Mouse (Mus musculus): ENCODE measurements at regions not wholly inside any gene's neighbourhood (a gene's known extent, or its start where the extent isn't known, plus 50 kb on each side); places are given as distances from the start of the nearest gene placed in this dataset.

- Histone ChIP-seq H3K36me3 (ENCODE audit: control insufficient read depth, insufficient read depth, low read length) (no peaks in the 10 kb centered on the region), H3K27me3 (replicated peaks; ENCODE audit: control insufficient read depth, insufficient read depth, low read length) (no peaks in the 10 kb centered on the region; the same call in none of the 2 replicates), H3K27ac (ENCODE audit: low read depth, low read length) (no peak overlapping the region), H3K9me3 (ENCODE audit: control insufficient read depth, low read length) (no peaks in the 10 kb centered on the region), H3K4me1 (ENCODE audit: control insufficient read depth, insufficient read depth, low read depth, low read length) (peaks cover 21% of the 10 kb centered on the region), H3K9ac (ENCODE audit: low read depth, low read length) (no peak overlapping the region), H3K4me3 (ENCODE audit: low read length) (no peak overlapping the region), H3K4me2 (ENCODE audit: low read length) (no peak overlapping the region)
- 56% methylated on average over 5 of the region's 5 CpGs for WGBS
- no peak for ATAC-seq
Measured at GRCm38 (mm10) chr17:83955978-83956377, 108.2 kb upstream of the Haao start.

- 54% methylated on average over 10 of the region's 10 CpGs for WGBS
- peak; percentile 10; the same call in 1 of the 2 replicates for ATAC-seq
- Histone ChIP-seq H3K27me3 (replicated peaks; ENCODE audit: control insufficient read depth, insufficient read depth, low read length) (no peaks in the 10 kb centered on the region; the same call in none of the 2 replicates), H3K4me3 (ENCODE audit: low read length) (no peak overlapping the region), H3K9me3 (ENCODE audit: control insufficient read depth, low read length) (no peaks in the 10 kb centered on the region), H3K27ac (ENCODE audit: low read depth, low read length) (peak overlapping the region; percentile 60), H3K9ac (ENCODE audit: low read depth, low read length) (no peak overlapping the region; the same call in 1 of the 2 replicates), H3K4me2 (ENCODE audit: low read length) (no peak overlapping the region), H3K4me1 (ENCODE audit: control insufficient read depth, insufficient read depth, low read depth, low read length) (peaks cover 21% of the 10 kb centered on the region), H3K36me3 (ENCODE audit: control insufficient read depth, insufficient read depth, low read length) (no peaks in the 10 kb centered on the region)
Measured at GRCm38 (mm10) chr17:83955058-83955697, 107.4 kb upstream of the Haao start.

DNA sequence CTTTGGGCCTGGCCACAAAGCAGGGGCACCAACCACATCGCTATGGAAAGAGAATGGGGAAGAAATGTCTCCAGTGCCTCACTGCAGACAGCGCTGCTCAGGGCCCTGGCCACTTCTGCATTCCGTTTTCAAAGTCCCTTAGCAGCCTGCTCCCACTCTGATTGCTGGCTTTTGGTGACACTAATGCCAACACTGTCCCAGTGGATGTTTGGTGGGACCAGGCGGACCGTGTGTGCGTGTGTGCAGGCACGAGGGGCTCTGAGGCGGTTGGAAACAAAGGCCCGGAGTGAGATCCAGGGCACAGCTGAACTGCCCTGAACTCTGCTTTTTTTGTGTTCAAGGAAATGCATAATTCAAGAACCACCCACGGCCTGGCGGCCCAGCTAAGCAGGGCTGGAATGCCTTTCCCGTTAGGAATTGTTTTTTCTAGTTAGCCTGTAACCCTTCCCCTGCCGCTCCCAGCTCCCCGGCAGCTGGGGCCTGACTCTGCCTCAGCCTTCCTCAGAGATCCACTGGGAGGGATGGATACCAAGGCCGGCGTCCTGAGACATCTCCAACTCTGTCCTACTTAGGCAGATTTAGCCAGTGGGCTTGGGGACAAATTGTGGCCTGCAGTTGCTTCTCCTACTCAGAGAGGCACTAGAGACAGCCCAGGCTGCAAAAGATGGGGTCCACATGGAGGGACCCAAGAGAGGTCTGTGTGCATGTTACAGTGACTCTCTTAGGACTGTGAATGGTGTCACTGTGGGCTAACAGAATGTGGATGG, 106.7 kb upstream of the Haao start:
- H3K4me1 ChIP-seq (ENCODE audit: control insufficient read depth, insufficient read depth, low read depth, low read length): peaks cover 19% of the 10 kb centered on the region
- H3K9me3 ChIP-seq (ENCODE audit: control insufficient read depth, low read length): no peaks in the 10 kb centered on the region
- peak overlapping the region; percentile 55 for H3K9ac ChIP-seq (ENCODE audit: low read depth, low read length)
- 7% methylated on average over 16 of the region's 16 CpGs for WGBS
- peak; percentile 84 for ATAC-seq
- H3K27ac ChIP-seq (ENCODE audit: low read depth, low read length): peak overlapping the region; percentile 60
- no peak overlapping the region for H3K4me3 ChIP-seq (ENCODE audit: low read length)
- H3K4me2 ChIP-seq (ENCODE audit: low read length): no peak overlapping the region
- no peaks in the 10 kb centered on the region for H3K36me3 ChIP-seq (ENCODE audit: control insufficient read depth, insufficient read depth, low read length)
- H3K27me3 ChIP-seq (replicated peaks; ENCODE audit: control insufficient read depth, insufficient read depth, low read length): no peaks in the 10 kb centered on the region; the same call in none of the 2 replicates

DNA sequence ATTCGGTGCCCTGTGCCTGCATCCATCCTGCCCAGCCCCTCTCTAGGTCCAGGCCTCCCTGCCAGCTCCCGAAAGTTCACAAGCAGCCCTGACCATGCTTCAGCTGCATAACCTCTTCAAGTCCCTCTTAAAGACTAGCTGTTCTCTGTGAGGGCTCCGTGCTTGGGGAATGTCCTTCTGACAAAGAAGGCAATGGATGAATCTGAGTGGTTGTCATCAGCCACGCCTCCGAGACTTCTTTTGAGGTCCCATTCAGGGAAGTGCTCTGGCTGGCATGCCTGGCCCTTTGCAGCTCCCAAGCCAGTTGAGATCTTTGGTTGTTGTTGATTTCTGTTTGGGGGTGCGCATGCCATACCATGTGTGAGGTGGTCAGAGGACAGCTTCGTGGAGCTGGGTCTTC, 105.9 kb upstream of the Haao start:
- H3K4me2 ChIP-seq (ENCODE audit: low read length): no peak overlapping the region
- H3K4me3 ChIP-seq (ENCODE audit: low read length): no peak overlapping the region
- H3K4me1 ChIP-seq (ENCODE audit: control insufficient read depth, insufficient read depth, low read depth, low read length): peaks cover 19% of the 10 kb centered on the region
- no peaks in the 10 kb centered on the region for H3K36me3 ChIP-seq (ENCODE audit: control insufficient read depth, insufficient read depth, low read length)
- no peaks in the 10 kb centered on the region for H3K9me3 ChIP-seq (ENCODE audit: control insufficient read depth, low read length)
- ATAC-seq: no peak
- H3K9ac ChIP-seq (ENCODE audit: low read depth, low read length): no peak overlapping the region; the same call in 1 of the 2 replicates
- peak overlapping the region; percentile 60 for H3K27ac ChIP-seq (ENCODE audit: low read depth, low read length)
- H3K27me3 ChIP-seq (replicated peaks; ENCODE audit: control insufficient read depth, insufficient read depth, low read length): no peaks in the 10 kb centered on the region; the same call in none of the 2 replicates
- WGBS: 49% methylated on average over 7 of the region's 7 CpGs

DNA sequence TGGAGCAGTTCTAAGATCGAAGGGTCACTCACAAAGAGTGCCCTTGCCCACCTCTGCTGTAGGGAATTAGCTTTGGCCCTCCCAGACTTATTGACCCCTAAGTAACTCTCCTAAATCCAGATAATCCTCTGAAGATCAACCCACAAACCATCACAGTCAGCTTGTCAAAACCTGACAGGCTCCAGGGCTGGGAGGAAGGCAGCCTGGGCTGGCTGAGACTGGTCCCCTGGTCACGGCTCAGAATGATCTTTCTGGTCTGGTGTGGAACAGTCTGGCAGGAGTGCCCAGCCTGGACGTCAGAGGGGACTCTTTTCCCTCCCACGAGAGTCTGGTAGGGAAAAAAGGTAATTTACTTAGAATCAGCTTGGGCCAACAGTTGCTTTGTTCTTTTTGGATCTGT, 99.0 kb upstream of the Haao start:
- 41% methylated on average over 4 of the region's 4 CpGs for WGBS
- no peaks in the 10 kb centered on the region for H3K27me3 ChIP-seq (replicated peaks; ENCODE audit: control insufficient read depth, insufficient read depth, low read length)
- ATAC-seq: peak; percentile 76

GRCm38 (mm10) chr17:83939344-83939743, 91.6 kb upstream of the Haao start:
- WGBS: 80% methylated on average over 10 of the region's 10 CpGs
- Histone ChIP-seq H3K4me1 (ENCODE audit: control insufficient read depth, insufficient read depth, low read depth, low read length) (peaks cover 14% of the 10 kb centered on the region), H3K4me2 (ENCODE audit: low read length) (no peak overlapping the region), H3K4me3 (ENCODE audit: low read length) (no peak overlapping the region), H3K27me3 (replicated peaks; ENCODE audit: control insufficient read depth, insufficient read depth, low read length) (no peaks in the 10 kb centered on the region), H3K27ac (ENCODE audit: low read depth, low read length) (peak overlapping the region; percentile 65; the same call in 1 of the 2 replicates), H3K36me3 (ENCODE audit: control insufficient read depth, insufficient read depth, low read length) (no peaks in the 10 kb centered on the region), H3K9me3 (ENCODE audit: control insufficient read depth, low read length) (no peaks in the 10 kb centered on the region), H3K9ac (ENCODE audit: low read depth, low read length) (no peak overlapping the region)
- no peak for ATAC-seq

More for the DNA sequence above, 99.0 kb upstream of the Haao start:
- H3K9ac ChIP-seq (ENCODE audit: low read depth, low read length): no peak overlapping the region
- H3K4me3 ChIP-seq (ENCODE audit: low read length): no peak overlapping the region
- no peak overlapping the region for H3K4me2 ChIP-seq (ENCODE audit: low read length)
- H3K4me1 ChIP-seq (ENCODE audit: control insufficient read depth, insufficient read depth, low read depth, low read length): peaks cover 4% of the 10 kb centered on the region; the same call in 1 of the 2 replicates
- H3K36me3 ChIP-seq (ENCODE audit: control insufficient read depth, insufficient read depth, low read length): no peaks in the 10 kb centered on the region
- H3K27ac ChIP-seq (ENCODE audit: low read depth, low read length): no peak overlapping the region
- H3K9me3 ChIP-seq (ENCODE audit: control insufficient read depth, low read length): no peaks in the 10 kb centered on the region

- peak; percentile 80 for ATAC-seq
- WGBS: 32% methylated on average over 11 of the region's 11 CpGs
- Histone ChIP-seq H3K9me3 (ENCODE audit: control insufficient read depth, low read length) (no peaks in the 10 kb centered on the region), H3K4me1 (ENCODE audit: control insufficient read depth, insufficient read depth, low read depth, low read length) (peaks cover 14% of the 10 kb centered on the region), H3K4me3 (ENCODE audit: low read length) (no peak overlapping the region), H3K4me2 (ENCODE audit: low read length) (no peak overlapping the region), H3K27ac (ENCODE audit: low read depth, low read length) (peak overlapping the region; percentile 79), H3K36me3 (ENCODE audit: control insufficient read depth, insufficient read depth, low read length) (no peaks in the 10 kb centered on the region), H3K9ac (ENCODE audit: low read depth, low read length) (no peak overlapping the region), H3K27me3 (replicated peaks; ENCODE audit: control insufficient read depth, insufficient read depth, low read length) (no peaks in the 10 kb centered on the region)
Measured at GRCm38 (mm10) chr17:83938671-83939244, 91.0 kb upstream of the Haao start.

GRCm38 (mm10) chr17:83937576-83937975, 89.8 kb upstream of the Haao start:
- Histone ChIP-seq H3K4me1 (ENCODE audit: control insufficient read depth, insufficient read depth, low read depth, low read length) (peaks cover 14% of the 10 kb centered on the region), H3K4me3 (ENCODE audit: low read length) (no peak overlapping the region), H3K27ac (ENCODE audit: low read depth, low read length) (peak overlapping the region; percentile 29; the same call in 1 of the 2 replicates), H3K27me3 (replicated peaks; ENCODE audit: control insufficient read depth, insufficient read depth, low read length) (no peaks in the 10 kb centered on the region), H3K9ac (ENCODE audit: low read depth, low read length) (no peak overlapping the region), H3K4me2 (ENCODE audit: low read length) (no peak overlapping the region), H3K9me3 (ENCODE audit: control insufficient read depth, low read length) (no peaks in the 10 kb centered on the region), H3K36me3 (ENCODE audit: control insufficient read depth, insufficient read depth, low read length) (no peaks in the 10 kb centered on the region)
- peak; percentile 77 for ATAC-seq
- 27% methylated on average over 10 of the region's 10 CpGs for WGBS

DNA sequence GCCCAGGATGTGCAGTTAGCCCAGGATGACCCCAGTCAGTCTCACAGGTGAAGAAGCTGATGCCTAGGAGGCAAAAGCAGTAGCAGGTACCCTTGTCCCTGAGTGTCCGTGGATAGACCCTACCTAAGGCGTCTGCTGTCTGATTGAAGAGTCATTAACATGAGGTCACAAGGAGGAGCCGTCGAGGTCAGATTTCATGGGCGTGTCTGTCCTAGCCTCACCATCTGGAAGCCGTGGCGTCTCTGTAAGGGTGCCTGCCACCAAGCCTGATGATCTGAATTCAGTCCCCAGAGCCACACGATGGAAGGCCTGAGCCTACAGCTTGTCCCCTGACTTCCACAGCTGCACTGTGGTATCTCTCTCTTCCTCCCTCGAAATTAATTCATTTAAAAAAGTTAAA, 88.9 kb upstream of the Haao start:
- Histone ChIP-seq H3K4me2 (ENCODE audit: low read length) (no peak overlapping the region), H3K27me3 (replicated peaks; ENCODE audit: control insufficient read depth, insufficient read depth, low read length) (no peaks in the 10 kb centered on the region), H3K9me3 (ENCODE audit: control insufficient read depth, low read length) (no peaks in the 10 kb centered on the region), H3K9ac (ENCODE audit: low read depth, low read length) (no peak overlapping the region), H3K27ac (ENCODE audit: low read depth, low read length) (no peak overlapping the region), H3K4me1 (ENCODE audit: control insufficient read depth, insufficient read depth, low read depth, low read length) (peaks cover 14% of the 10 kb centered on the region), H3K4me3 (ENCODE audit: low read length) (no peak overlapping the region), H3K36me3 (ENCODE audit: control insufficient read depth, insufficient read depth, low read length) (no peaks in the 10 kb centered on the region)
- WGBS: 74% methylated on average over 9 of the region's 9 CpGs
- ATAC-seq: no peak

Measured in hindbrain, embryonic 16.5 days (tissue).